Mouse (Mus musculus) forebrain, embryonic 16.5 days (tissue): ENCODE measurements around the gene Oit3. TPM values are rescaled to one million over a fixed set of nuclear protein-coding genes. Genes with fewer than 3 reads are reported as not detected.
"Not testable (repeated sequence)": the region's sequence is repeated elsewhere in the genome, so short reads cannot be mapped to it uniquely, and the experiment has no call there.

ENCODE experiments used
- ATAC-seq: fragments of 200-750 bp; cut with Nextera tagmentation; 2 replicates; pipeline ENCODE4 v1.8.0; 2017; ENCODE audit warnings: mild to moderate bottlenecking, moderate library complexity
- H3K27ac ChIP-seq: fragments of 300-500 bp; sonication (generic); 2 replicates; pipeline ENCODE4 v1.5.1; 2014; ENCODE audit warnings: low read length, control low read depth
- H3K27me3 ChIP-seq: fragments of 300-500 bp; sonication (generic); replicated peaks from 2 replicates; pipeline ENCODE4 v1.6.1; 2014; ENCODE audit warnings: low read length; ENCODE audit not compliant: control insufficient read depth, insufficient read depth
- H3K36me3 ChIP-seq: fragments of 300-500 bp; sonication (generic); 2 replicates; pipeline ENCODE4 v1.6.1; 2014; ENCODE audit not compliant: control insufficient read depth, insufficient read depth
- H3K4me1 ChIP-seq: fragments of 300-500 bp; sonication (generic); replicated peaks from 2 replicates; pipeline ENCODE4 v1.6.1; 2014; ENCODE audit warnings: low read length; ENCODE audit not compliant: control insufficient read depth, insufficient read depth
- H3K4me2 ChIP-seq: fragments of 300-500 bp; sonication (generic); 2 replicates; pipeline ENCODE4 v1.6.1; 2014; ENCODE audit warnings: mild to moderate bottlenecking, low read length, control low read depth
- H3K4me3 ChIP-seq: fragments of 300-500 bp; sonication (generic); replicated peaks from 2 replicates; pipeline ENCODE4 v1.5.1; 2014; ENCODE audit warnings: mild to moderate bottlenecking, low read length, control low read depth
- H3K9ac ChIP-seq: fragments of 300-500 bp; sonication (generic); replicated peaks from 2 replicates; pipeline ENCODE4 v1.6.1; 2014; ENCODE audit warnings: low read depth, low read length, control low read depth
- H3K9me3 ChIP-seq: fragments of 300-500 bp; sonication (generic); 2 replicates; pipeline ENCODE4 v1.6.1; 2016; ENCODE audit warnings: low read length; ENCODE audit not compliant: control insufficient read depth
- WGBS: fragments of 180-500 bp; shearing (Covaris S2); extraction: QIAGEN DNeasy Blood & Tissue Kit; methylation state at CpG from one replicate; pipeline ENCODE4 v1.1.7; 2014; 5-methylcytosine and 5-hydroxymethylcytosine counted together
- polyA plus RNA-seq: library from polyadenylated mRNA; unstranded; fragments of >200 nt; fragmentation: Nextera tagmentation; extraction: Ambion mirVana; gene quantifications from 2 replicates; pipeline ENCODE4 v1.2.1, GENCODE M21; 2015

Gene Oit3
- polyA plus RNA-seq, 1 experiment from 2014 or later, result 0.08 TPM

GRCm38 (mm10) chr10:59413711-59414110 is 27.9 kb downstream of the Oit3 start:
- 90% methylated on average over 4 of the region's 4 CpGs for WGBS
- Histone ChIP-seq H3K36me3 (no peaks in the 10 kb centered on the region), H3K27ac (no peak overlapping the region), H3K9me3 (no peaks in the 10 kb centered on the region), H3K9ac (no peak overlapping the region), H3K4me2 (no peak overlapping the region), H3K27me3 (no peaks in the 10 kb centered on the region), H3K4me1 (no peaks in the 10 kb centered on the region), H3K4me3 (no peak overlapping the region)
- ATAC-seq, result no peak

GRCm38 (mm10) chr10:59410264-59410663 is 31.3 kb downstream of the Oit3 start:
- H3K4me1 ChIP-seq, result no peaks in the 10 kb centered on the region
- WGBS, result 83% methylated on average over 12 of the region's 12 CpGs
- no peak overlapping the region for H3K4me2 ChIP-seq
- no peaks in the 10 kb centered on the region for H3K9me3 ChIP-seq
- H3K27ac ChIP-seq, result no peak overlapping the region
- ATAC-seq, result no peak
- no peaks in the 10 kb centered on the region for H3K36me3 ChIP-seq
- H3K27me3 ChIP-seq, result no peaks in the 10 kb centered on the region
- no peak overlapping the region for H3K9ac ChIP-seq
- H3K4me3 ChIP-seq, result no peak overlapping the region

GRCm38 (mm10) chr10:59408499-59408898 is 33.1 kb downstream of the Oit3 start:
- Histone ChIP-seq H3K9ac (no peak overlapping the region), H3K4me1 (no peaks in the 10 kb centered on the region), H3K9me3 (no peaks in the 10 kb centered on the region), H3K27me3 (no peaks in the 10 kb centered on the region), H3K36me3 (no peaks in the 10 kb centered on the region), H3K27ac (no peak overlapping the region), H3K4me3 (no peak overlapping the region), H3K4me2 (no peak overlapping the region)
- ATAC-seq, result no peak
- 64% methylated on average over 6 of the region's 6 CpGs for WGBS

- Histone ChIP-seq H3K9ac (no peak overlapping the region), H3K4me1 (no peaks in the 10 kb centered on the region), H3K36me3 (no peaks in the 10 kb centered on the region), H3K27ac (no peak overlapping the region), H3K27me3 (no peaks in the 10 kb centered on the region), H3K4me2 (no peak overlapping the region), H3K4me3 (no peak overlapping the region), H3K9me3 (no peaks in the 10 kb centered on the region)
- WGBS, result 73% methylated on average over 10 of the region's 10 CpGs
- ATAC-seq, result no peak
Observed at GRCm38 (mm10) chr10:59403793-59404149, 37.8 kb downstream of the Oit3 start.

GRCm38 (mm10) chr10:59402899-59403792 is 38.4 kb downstream of the Oit3 start, which contains the start of gene Pla2g12b:
Gene Pla2g12b, plus strand, starts transcription at chr10:59403660.
- WGBS, result 81% methylated on average over 21 of the region's 21 CpGs
- Histone ChIP-seq H3K9me3 (no peaks in the 10 kb centered on the region), H3K27ac (no peak within 1 kb of the TSS), H3K4me2 (no peak within 1 kb of the TSS), H3K9ac (no peak within 1 kb of the TSS), H3K4me3 (no peak within 1 kb of the TSS), H3K4me1 (no peaks in the 10 kb centered on the region), H3K36me3 (no peaks in the 10 kb centered on the region), H3K27me3 (no peaks in the 10 kb centered on the region)
- no peak for ATAC-seq

GRCm38 (mm10) chr10:59395461-59395860 is 46.1 kb downstream of the Oit3 start, which contains the start of gene Gm10273:
Gene Gm10273, plus strand, starts transcription at chr10:59395632.
- 95% methylated on average over 10 of the region's 25 CpGs for WGBS
- not testable (repeated sequence) for H3K4me1 ChIP-seq, H3K4me2 ChIP-seq, H3K27ac ChIP-seq, H3K27me3 ChIP-seq, H3K4me3 ChIP-seq, H3K36me3 ChIP-seq, ATAC-seq, H3K9ac ChIP-seq, H3K9me3 ChIP-seq

GRCm38 (mm10) chr10:59391907-59392306 is 49.7 kb downstream of the Oit3 start:
- Histone ChIP-seq H3K4me1 (no peaks in the 10 kb centered on the region), H3K9me3 (peaks cover 4% of the 10 kb centered on the region; the same call in 1 of the 2 replicates), H3K4me2 (no peak overlapping the region), H3K4me3 (no peak overlapping the region), H3K9ac (no peak overlapping the region), H3K36me3 (no peaks in the 10 kb centered on the region), H3K27ac (no peak overlapping the region), H3K27me3 (no peaks in the 10 kb centered on the region)
- WGBS, result 78% methylated on average over 4 of the region's 4 CpGs
- ATAC-seq, result no peak

- ATAC-seq, result no peak
- no peak overlapping the region for H3K9ac ChIP-seq
- no peaks in the 10 kb centered on the region for H3K27me3 ChIP-seq
- H3K4me3 ChIP-seq, result no peak overlapping the region
- H3K4me1 ChIP-seq, result no peaks in the 10 kb centered on the region
- H3K9me3 ChIP-seq, result peaks cover 4% of the 10 kb centered on the region; the same call in 1 of the 2 replicates
- no peak overlapping the region for H3K4me2 ChIP-seq
- WGBS, result 96% methylated on average over 3 of the region's 3 CpGs
- no peaks in the 10 kb centered on the region for H3K36me3 ChIP-seq
- no peak overlapping the region for H3K27ac ChIP-seq
Observed at GRCm38 (mm10) chr10:59389652-59390051, 51.9 kb downstream of the Oit3 start.

- WGBS, result 56% methylated on average over 7 of the region's 8 CpGs
- Histone ChIP-seq H3K4me1 (no peaks in the 10 kb centered on the region), H3K4me2 (no peak overlapping the region), H3K4me3 (no peak overlapping the region), H3K9me3 (peaks cover 4% of the 10 kb centered on the region; the same call in 1 of the 2 replicates), H3K27me3 (no peaks in the 10 kb centered on the region), H3K27ac (no peak overlapping the region), H3K9ac (no peak overlapping the region), H3K36me3 (no peaks in the 10 kb centered on the region)
- ATAC-seq, result peak; percentile 96
Observed at GRCm38 (mm10) chr10:59386951-59387350, 54.6 kb downstream of the Oit3 start.
